Mouse (Mus musculus) frontal cortex, postnatal 36 days (tissue): ENCODE measurements around the gene AY761184.
"Not testable (repeated sequence)": the region's sequence is repeated elsewhere in the genome, so short reads cannot be mapped to it uniquely, and the experiment has no call there.

Experiments used
- DNase-seq, 2 experiments: peaks; one replicate each; pipeline ENCODE4 v3.0.0; 2022; ENCODE audit warnings: low spot score in 2 of 2

The AY761184 gene

DNA sequence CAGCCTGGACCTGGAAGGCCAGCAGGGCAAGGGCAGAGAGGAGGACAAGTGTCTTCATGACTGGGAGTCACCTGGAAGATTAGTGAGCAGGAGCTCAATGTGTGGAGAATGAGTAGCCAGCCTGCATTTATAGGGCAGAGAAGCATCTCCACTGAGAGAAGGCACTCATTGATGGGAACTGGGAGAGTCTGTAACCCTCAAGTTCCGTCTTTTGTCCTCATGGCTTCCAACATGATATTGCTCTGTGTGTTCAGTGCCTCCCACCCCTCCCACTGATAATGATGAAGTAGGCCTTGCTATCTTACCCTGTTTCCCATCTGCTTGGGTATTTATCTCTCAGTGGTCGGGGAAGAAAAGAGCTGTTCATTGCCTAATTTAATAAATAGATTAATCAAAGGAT, at the start of gene AY761184:
AY761184 (minus strand) TSS at position 101 of the 400 bp plus-strand sequence.
- not testable (repeated sequence) for DNase-seq

DNA sequence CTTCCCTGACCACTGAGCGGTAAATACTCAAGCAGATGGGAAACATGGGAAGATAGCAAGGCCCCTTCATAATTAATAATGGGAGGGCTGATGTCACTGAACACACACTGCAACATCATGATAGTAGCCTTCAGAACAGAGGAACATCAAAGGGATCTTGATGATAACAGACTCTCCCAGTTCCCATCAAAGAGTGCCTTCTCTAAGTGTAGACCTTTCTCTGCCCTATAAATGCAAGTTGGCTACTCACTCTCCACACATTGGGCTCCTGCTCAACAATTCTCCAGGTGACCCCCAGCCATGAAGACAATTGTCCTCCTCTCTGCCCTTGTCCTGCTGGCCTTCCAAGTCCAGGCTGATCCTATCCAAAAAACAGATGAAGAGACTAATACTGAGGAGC, 37.9 kb downstream of the AY761184 start, which contains the start of gene Defa34:
Defa34 (plus strand) TSS at position 301 of the 400 bp plus-strand sequence.
- DNase-seq = not testable (repeated sequence)

DNA sequence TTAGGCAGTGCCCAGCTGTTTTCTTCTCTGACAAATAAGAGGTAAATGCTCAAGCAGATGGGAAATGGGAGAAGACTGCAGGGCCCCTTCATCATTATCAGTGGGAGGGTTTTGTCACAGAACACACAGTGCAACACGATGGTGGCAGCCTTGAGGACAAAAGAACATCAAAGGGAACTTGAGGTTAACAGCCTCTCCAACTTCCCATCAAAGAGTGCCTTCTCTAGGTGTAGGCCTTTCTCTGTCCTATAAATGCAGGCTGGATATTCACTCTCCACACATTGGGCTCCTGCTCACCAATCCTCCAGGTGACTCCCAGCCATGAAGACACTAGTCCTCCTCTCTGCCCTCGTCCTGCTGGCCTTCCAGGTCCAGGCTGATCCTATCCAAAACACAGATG, 48.0 kb downstream of the AY761184 start, which contains the start of gene Defa17:
Defa17 (plus strand) TSS at position 301 of the 400 bp plus-strand sequence.
- DNase-seq = not testable (repeated sequence)
